Mouse (Mus musculus) limb, embryonic 14.5 days (tissue): ENCODE measurements at regions not wholly inside any gene's neighbourhood (a gene's known extent, or its start where the extent isn't known, plus 50 kb on each side); places are given as distances from the start of the nearest gene placed in this dataset.

ENCODE experiments used
- ATAC-seq: fragments of 200-750 bp; cut with Nextera tagmentation; 2 replicates; pipeline ENCODE4 v1.8.0; 2017; ENCODE audit warnings: low read depth, moderate number of reproducible peaks, moderate TSS enrichment; ENCODE audit not compliant: low FRiP score
- DNase-seq: peaks from one replicate; pipeline ENCODE4 v3.0.0-alpha.2; 2015; ENCODE audit warnings: low spot score
- H3K27ac ChIP-seq: fragments of 300-500 bp; sonication (generic); replicated peaks from 2 replicates; pipeline ENCODE4 v1.5.1; 2014; ENCODE audit warnings: low read depth, mild to moderate bottlenecking, low read length, moderate library complexity, mixed read lengths
- H3K27me3 ChIP-seq: fragments of 300-500 bp; sonication (generic); 2 replicates; pipeline ENCODE4 v1.6.1; 2014; ENCODE audit warnings: low read length, mixed read lengths; ENCODE audit not compliant: control insufficient read depth, insufficient read depth
- H3K36me3 ChIP-seq: fragments of 300-500 bp; sonication (generic); 2 replicates; pipeline ENCODE4 v1.6.1; 2014; ENCODE audit warnings: mild to moderate bottlenecking, low read length, moderate library complexity, mixed read lengths; ENCODE audit not compliant: control insufficient read depth, insufficient read depth
- H3K4me1 ChIP-seq: fragments of 300-500 bp; sonication (generic); 2 replicates; pipeline ENCODE4 v1.6.1; 2014; ENCODE audit warnings: antibody characterized with exemption, low read length, mixed read lengths; ENCODE audit not compliant: control insufficient read depth, insufficient read depth
- H3K4me2 ChIP-seq: fragments of 300-500 bp; sonication (generic); replicated peaks from 2 replicates; pipeline ENCODE4 v1.6.1; 2014; ENCODE audit warnings: low read depth, mild to moderate bottlenecking, low read length, moderate library complexity; ENCODE audit not compliant: severe bottlenecking
- H3K4me3 ChIP-seq: fragments of 300-500 bp; sonication (generic); replicated peaks from 2 replicates; pipeline ENCODE4 v1.5.1; 2014; ENCODE audit warnings: low read length
- H3K9ac ChIP-seq: fragments of 300-500 bp; sonication (generic); 2 replicates; pipeline ENCODE4 v1.6.1; 2014; ENCODE audit warnings: mild to moderate bottlenecking, low read depth, low read length, moderate library complexity; ENCODE audit not compliant: severe bottlenecking
- H3K9me3 ChIP-seq: fragments of 300-500 bp; sonication (generic); 2 replicates; pipeline ENCODE4 v1.6.1; 2016; ENCODE audit warnings: low read length; ENCODE audit not compliant: control insufficient read depth
- POLR2A ChIP-seq: fragments of 200-500 bp; IDR thresholded peaks from 2 replicates; pipeline ENCODE4 v1.8.0; 2012; ENCODE audit warnings: inconsistent platforms, mild to moderate bottlenecking, moderate library complexity, borderline replicate concordance; ENCODE audit not compliant: insufficient read depth, insufficient read length; ENCODE audit errors: extremely low read depth
- WGBS: fragments of 180-500 bp; shearing (Covaris S2); extraction: QIAGEN DNeasy Blood & Tissue Kit; methylation state at CpG from one replicate; pipeline ENCODE4 v1.1.7; 2014; 5-methylcytosine and 5-hydroxymethylcytosine counted together

GRCm38 (mm10) chr14:76767301-76767700 lies 210.6 kb upstream of the Serp2 start:
- Histone ChIP-seq H3K4me1 (peaks cover 14% of the 10 kb centered on the region), H3K9me3 (no peaks in the 10 kb centered on the region), H3K36me3 (no peaks in the 10 kb centered on the region), H3K4me2 (no peak overlapping the region), H3K27ac (no peak overlapping the region), H3K9ac (no peak overlapping the region), H3K4me3 (no peak overlapping the region), H3K27me3 (no peaks in the 10 kb centered on the region)
- no peak for ATAC-seq
- no peak for TF ChIP-seq POLR2A
- WGBS: 50% methylated on average over 6 of the region's 6 CpGs
- DNase-seq: no peak

DNA sequence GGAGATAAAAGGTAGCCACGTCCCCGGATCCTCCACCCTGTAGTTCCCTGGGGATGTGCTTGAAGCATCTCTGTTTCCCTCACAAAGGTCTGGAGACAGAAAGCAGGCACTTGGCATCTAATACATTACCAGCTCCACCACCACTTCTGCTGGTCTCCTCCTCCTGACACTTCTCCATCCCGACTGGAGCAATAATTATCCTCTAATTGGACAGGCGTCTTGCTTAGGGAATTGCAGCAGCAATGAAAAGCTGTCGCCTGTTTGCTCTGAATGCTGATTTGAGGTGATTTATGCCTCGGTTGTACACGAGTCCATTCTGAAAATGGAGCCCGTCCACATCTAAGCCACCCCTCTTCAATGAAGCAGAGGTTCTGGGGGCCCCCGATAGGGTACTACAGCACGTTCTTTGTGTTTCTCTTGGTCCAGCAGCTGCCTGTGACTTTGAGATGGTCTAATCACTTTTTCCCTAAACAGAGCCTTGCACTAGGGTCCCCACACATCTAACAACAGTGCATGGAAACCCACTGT lies 209.6 kb upstream of the Serp2 start:
- H3K9me3 ChIP-seq: no peaks in the 10 kb centered on the region
- no peak for TF ChIP-seq POLR2A
- H3K27ac ChIP-seq: no peak overlapping the region
- H3K27me3 ChIP-seq: no peaks in the 10 kb centered on the region
- no peak for DNase-seq
- no peak overlapping the region for H3K9ac ChIP-seq
- no peak overlapping the region for H3K4me3 ChIP-seq
- H3K4me2 ChIP-seq: no peak overlapping the region
- WGBS: 44% methylated on average over 10 of the region's 10 CpGs
- H3K4me1 ChIP-seq: peaks cover 14% of the 10 kb centered on the region
- H3K36me3 ChIP-seq: no peaks in the 10 kb centered on the region
- no peak for ATAC-seq

GRCm38 (mm10) chr14:76765094-76765504 lies 208.4 kb upstream of the Serp2 start:
- Histone ChIP-seq H3K9ac (no peak overlapping the region), H3K4me1 (peaks cover 14% of the 10 kb centered on the region), H3K36me3 (no peaks in the 10 kb centered on the region), H3K9me3 (no peaks in the 10 kb centered on the region), H3K4me2 (no peak overlapping the region), H3K27ac (peak overlapping the region; percentile 65), H3K4me3 (no peak overlapping the region), H3K27me3 (no peaks in the 10 kb centered on the region)
- TF ChIP-seq POLR2A: no peak
- ATAC-seq: peak; percentile 56; the same call in 1 of the 2 replicates
- no peak for DNase-seq
- 48% methylated on average over 6 of the region's 6 CpGs for WGBS

DNA sequence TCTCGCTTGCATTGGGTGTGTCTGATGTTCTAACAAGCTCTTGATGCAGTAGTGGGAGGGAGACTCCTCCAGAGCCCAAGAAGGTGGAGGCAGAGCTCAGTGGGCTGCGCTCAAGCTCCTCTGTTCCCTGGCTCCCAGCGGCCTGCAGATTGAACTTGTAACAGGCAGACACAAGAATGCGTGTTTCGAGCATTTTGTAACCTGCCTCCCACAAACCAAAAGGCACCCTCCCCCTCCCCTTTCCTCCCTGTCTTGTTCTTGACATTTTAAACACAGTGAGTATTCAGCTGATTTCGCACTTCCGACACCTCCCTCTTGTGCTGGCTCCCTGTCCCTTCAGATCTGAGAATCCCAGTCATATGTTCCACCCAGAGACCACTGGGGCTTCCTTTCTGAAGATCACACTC lies 207.7 kb upstream of the Serp2 start:
- DNase-seq (no peak), ATAC-seq (peak; percentile 28; the same call in 1 of the 2 replicates)
- Histone ChIP-seq H3K27me3 (no peaks in the 10 kb centered on the region), H3K9ac (no peak overlapping the region), H3K4me3 (no peak overlapping the region), H3K9me3 (no peaks in the 10 kb centered on the region), H3K4me2 (0 out of 2 replicates have a peak overlapping the region, but pooled peaks have one; percentile 17), H3K27ac (0 out of 2 replicates have a peak overlapping the region, but pooled peaks have one; percentile 65), H3K36me3 (no peaks in the 10 kb centered on the region), H3K4me1 (peaks cover 14% of the 10 kb centered on the region)
- no peak for TF ChIP-seq POLR2A
- WGBS: 16% methylated on average over 7 of the region's 7 CpGs

- no peaks in the 10 kb centered on the region for H3K9me3 ChIP-seq
- H3K4me2 ChIP-seq: no peak overlapping the region
- WGBS: 88% methylated on average over 7 of the region's 7 CpGs
- peaks cover 14% of the 10 kb centered on the region for H3K4me1 ChIP-seq
- H3K9ac ChIP-seq: no peak overlapping the region
- H3K36me3 ChIP-seq: no peaks in the 10 kb centered on the region
- H3K27ac ChIP-seq: no peak overlapping the region
- DNase-seq (no peak), ATAC-seq (no peak)
- no peak overlapping the region for H3K4me3 ChIP-seq
- H3K27me3 ChIP-seq: no peaks in the 10 kb centered on the region
- TF ChIP-seq POLR2A: no peak
Measured at GRCm38 (mm10) chr14:76763539-76763938, 206.8 kb upstream of the Serp2 start.
